11 mouse cellular contexts compared by ENCODE assay signal in the genomic region with DNA sequence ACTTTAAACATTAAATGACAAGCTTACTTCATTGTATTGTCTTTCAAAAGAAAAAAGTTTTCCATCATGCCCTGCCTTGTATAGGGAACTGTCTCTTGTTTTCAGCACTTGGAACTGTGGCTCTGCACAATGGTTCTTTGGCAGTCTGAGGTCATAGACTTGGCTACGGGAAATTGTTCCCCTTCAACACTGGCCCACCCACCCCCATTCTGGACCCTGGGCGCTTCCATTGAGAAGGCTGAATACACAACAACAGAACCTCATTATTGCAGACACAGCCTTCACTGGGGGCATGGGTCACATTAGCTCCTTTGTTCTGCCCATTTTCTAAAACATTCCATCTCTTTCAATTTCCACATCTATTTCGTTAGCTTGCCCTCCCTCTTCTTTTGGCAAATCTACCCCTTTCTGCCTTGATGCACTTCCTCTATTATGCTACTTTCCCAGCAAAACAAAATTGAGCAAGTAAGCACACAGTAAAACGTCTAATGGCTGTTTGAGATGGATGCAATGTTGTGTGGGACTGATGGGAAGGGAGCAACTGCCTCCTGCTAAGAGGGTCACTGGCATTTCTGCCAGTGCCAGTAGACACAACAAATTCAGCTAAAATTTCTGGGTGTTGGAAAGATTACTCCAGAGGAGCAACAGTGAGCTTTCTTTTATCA.
DNase-seq lines count a peak whose midpoint lies in the region; ATAC-seq and TF ChIP-seq lines count a peak whose summit lies in the region.
"Had no signal": no experiment of that assay in that cellular context is flagged by ENCODE, and none has a peak within 500 bp of the region (broad histone marks: within the 10 kb centered on the region; RNA-seq: fewer than 3 reads in every experiment).

No protein-coding gene starts in this region.

- no peak for TF ChIP-seq EP300 in lung, postnatal 0 days (IDR thresholded peaks at IDR 0.05)

- no peak overlapping the region for H3K4me2 ChIP-seq in embryonic facial prominence, embryonic 11.5 days (ENCODE audit: low read depth, low read length)
- H3K4me2 ChIP-seq in hindbrain, embryonic 16.5 days (ENCODE audit: low read length) = no peak overlapping the region
- H3K4me2 ChIP-seq in liver, embryonic 11.5 days = no peak overlapping the region
- no peak overlapping the region for H3K4me2 ChIP-seq in lung, postnatal 0 days (replicated peaks; ENCODE audit: low read depth, low read length)
- H3K4me2 ChIP-seq: heart, embryonic 13.5 days; limb, embryonic 15.5 days had no signal

- H3K36me3 ChIP-seq in embryonic facial prominence, embryonic 11.5 days (replicated peaks; ENCODE audit: control insufficient read depth, insufficient read depth, low read depth, low read length) = no peaks in the 10 kb centered on the region
- no peaks in the 10 kb centered on the region for H3K36me3 ChIP-seq in hindbrain, embryonic 16.5 days (ENCODE audit: control insufficient read depth, insufficient read depth, low read length)
- no peaks in the 10 kb centered on the region for H3K36me3 ChIP-seq in liver, embryonic 11.5 days (ENCODE audit: control insufficient read depth, insufficient read depth, low read length)
- no peaks in the 10 kb centered on the region for H3K36me3 ChIP-seq in lung, postnatal 0 days (ENCODE audit: insufficient read depth, low read length)
- H3K36me3 ChIP-seq: heart, embryonic 13.5 days; limb, embryonic 15.5 days had no signal

- no peaks in the 10 kb centered on the region for H3K27me3 ChIP-seq in embryonic facial prominence, embryonic 11.5 days (ENCODE audit: control insufficient read depth, insufficient read depth, low read length)
- no peaks in the 10 kb centered on the region for H3K27me3 ChIP-seq in hindbrain, embryonic 16.5 days (replicated peaks; ENCODE audit: control insufficient read depth, insufficient read depth, low read length)
- no peaks in the 10 kb centered on the region for H3K27me3 ChIP-seq in liver, embryonic 11.5 days (replicated peaks; ENCODE audit: control insufficient read depth, insufficient read depth, low read length)
- no peaks in the 10 kb centered on the region for H3K27me3 ChIP-seq in lung, postnatal 0 days (replicated peaks; ENCODE audit: insufficient read depth, low read length)
- H3K27me3 ChIP-seq: heart, embryonic 13.5 days; limb, embryonic 15.5 days had no signal

- no peaks in the 10 kb centered on the region for H3K9me3 ChIP-seq in embryonic facial prominence, embryonic 11.5 days (replicated peaks; ENCODE audit: control insufficient read depth, low read length)
- no peaks in the 10 kb centered on the region for H3K9me3 ChIP-seq in hindbrain, embryonic 16.5 days (ENCODE audit: control insufficient read depth, low read length)
- H3K9me3 ChIP-seq in liver, embryonic 11.5 days (ENCODE audit: control insufficient read depth, low read length) = no peaks in the 10 kb centered on the region
- H3K9me3 ChIP-seq in lung, postnatal 0 days (ENCODE audit: low read length) = no peaks in the 10 kb centered on the region
- H3K9me3 ChIP-seq: heart, embryonic 13.5 days; limb, embryonic 15.5 days had no signal

- peak; percentile 76 for ATAC-seq in embryonic facial prominence, embryonic 11.5 days (replicated peaks; ENCODE audit: insufficient number of reproducible peaks, low FRiP score, low TSS enrichment, low read depth)
- peak; percentile 94 for ATAC-seq in hindbrain, embryonic 16.5 days
- ATAC-seq in liver, embryonic 11.5 days (replicated peaks; ENCODE audit: low FRiP score) = no peak
- no peak for ATAC-seq in lung, postnatal 0 days

- TF ChIP-seq CTCF in lung, postnatal 0 days (IDR thresholded peaks at IDR 0.05) = no peak

- peak; percentile 8 for DNase-seq in cerebellum, adult 9-10 months
- DNase-seq in cerebellum, adult 18-20 months = no peak
- no peak for DNase-seq in embryonic facial prominence, embryonic 11.5 days (ENCODE audit: low spot score)
- DNase-seq in neural tube, embryonic 10.5 days (ENCODE audit: extremely low spot score, low spot score) = peak; percentile 26
- DNase-seq in liver, embryonic 11.5 days (ENCODE audit: low spot score) = no peak
- no peak for DNase-seq in T-cell, adult 2 months (ENCODE audit: low spot score)
- no peak for DNase-seq in lung, postnatal 0 days (ENCODE audit: low spot score)
- DNase-seq: kidney, adult 9 months had no signal

- no peak overlapping the region for H3K27ac ChIP-seq in embryonic facial prominence, embryonic 11.5 days (replicated peaks; ENCODE audit: low read depth, low read length)
- no peak overlapping the region for H3K27ac ChIP-seq in hindbrain, embryonic 16.5 days (ENCODE audit: low read depth, low read length)
- no peak overlapping the region for H3K27ac ChIP-seq in liver, embryonic 11.5 days (ENCODE audit: low read depth, low read length)
- H3K27ac ChIP-seq in lung, postnatal 0 days (ENCODE audit: low read length) = no peak overlapping the region
- H3K27ac ChIP-seq: heart, embryonic 13.5 days; limb, embryonic 15.5 days had no signal

- no peak overlapping the region for H3K4me3 ChIP-seq in embryonic facial prominence, embryonic 11.5 days (ENCODE audit: low read depth, low read length)
- no peak overlapping the region for H3K4me3 ChIP-seq in hindbrain, embryonic 16.5 days (ENCODE audit: low read length)
- no peak overlapping the region for H3K4me3 ChIP-seq in liver, embryonic 11.5 days (ENCODE audit: low read depth, low read length)
- H3K4me3 ChIP-seq in lung, postnatal 0 days (ENCODE audit: low read depth, low read length) = no peak overlapping the region
- H3K4me3 ChIP-seq: heart, embryonic 13.5 days; limb, embryonic 15.5 days had no signal

- no peaks in the 10 kb centered on the region; the same call in 1 of the 2 replicates for H3K4me1 ChIP-seq in embryonic facial prominence, embryonic 11.5 days (ENCODE audit: control insufficient read depth, insufficient read depth, low read length)
- H3K4me1 ChIP-seq in hindbrain, embryonic 16.5 days (ENCODE audit: control insufficient read depth, insufficient read depth, low read depth, low read length) = peaks cover 2% of the 10 kb centered on the region; the same call in 1 of the 2 replicates
- H3K4me1 ChIP-seq in liver, embryonic 11.5 days (replicated peaks; ENCODE audit: control insufficient read depth, insufficient read depth, low read length) = no peaks in the 10 kb centered on the region
- no peaks in the 10 kb centered on the region for H3K4me1 ChIP-seq in lung, postnatal 0 days (ENCODE audit: insufficient read depth, low read depth, low read length)

- 30% methylated on average over 4 of the region's 4 CpGs for WGBS in embryonic facial prominence, embryonic 11.5 days
- WGBS in hindbrain, embryonic 16.5 days = 15% methylated on average over 4 of the region's 4 CpGs
- 71% methylated on average over 4 of the region's 4 CpGs for WGBS in liver, embryonic 11.5 days
- WGBS in lung, postnatal 0 days = 58% methylated on average over 4 of the region's 4 CpGs

- no peak overlapping the region for H3K9ac ChIP-seq in embryonic facial prominence, embryonic 11.5 days (replicated peaks; ENCODE audit: low read length)
- no peak overlapping the region for H3K9ac ChIP-seq in hindbrain, embryonic 16.5 days (ENCODE audit: low read depth, low read length)
- no peak overlapping the region for H3K9ac ChIP-seq in liver, embryonic 11.5 days (ENCODE audit: low read depth, low read length)
- H3K9ac ChIP-seq in lung, postnatal 0 days (replicated peaks; ENCODE audit: low read depth) = no peak overlapping the region
- H3K9ac ChIP-seq: heart, embryonic 13.5 days; limb, embryonic 15.5 days had no signal

Comparison
In these comparisons a context has a peak if more than half of its experiments do, and no peak if none do; other contexts are left out.
1. DNase-seq: peak in cerebellum, adult 9-10 months (single experiment) and neural tube, embryonic 10.5 days (single experiment); none in cerebellum, adult 18-20 months (0 of 2), embryonic facial prominence, embryonic 11.5 days (single experiment), liver, embryonic 11.5 days (single experiment), T-cell, adult 2 months (single experiment) and lung, postnatal 0 days (single experiment).
2. ATAC-seq: peak in embryonic facial prominence, embryonic 11.5 days (single experiment) and hindbrain, embryonic 16.5 days (single experiment); none in liver, embryonic 11.5 days (single experiment) and lung, postnatal 0 days (single experiment).